Mouse (Mus musculus) thymus, postnatal 25 days (tissue): ENCODE data around the gene Krtap19-3.

Experiments used
- DNase-seq: peaks from one replicate; pipeline ENCODE4 v3.0.0; 2022

The Krtap19-3 gene

GRCm38 (mm10) chr16:88877938-88878337 lies at the start of gene Krtap19-3:
TSS of gene Krtap19-3 (minus strand) at chr16:88878038.
- DNase-seq: no peak

GRCm38 (mm10) chr16:88896357-88896756 lies 18.5 kb upstream of the Krtap19-3 start, which contains the start of gene Krtap19-5:
TSS of gene Krtap19-5 (minus strand) at chr16:88896457.
- DNase-seq: no peak

GRCm38 (mm10) chr16:88886870-88887269 lies 9.0 kb upstream of the Krtap19-3 start:
- no peak for DNase-seq

GRCm38 (mm10) chr16:88884989-88885388 lies 7.2 kb upstream of the Krtap19-3 start, which contains the start of gene Krtap19-4:
TSS of gene Krtap19-4 (minus strand) at chr16:88885089.
- DNase-seq: no peak

GRCm38 (mm10) chr16:88874169-88874568 lies 3.7 kb downstream of the Krtap19-3 start, which contains the start of gene Krtap19-2:
TSS of gene Krtap19-2 (minus strand) at chr16:88874269.
- DNase-seq: no peak

- no peak for DNase-seq
Measured at GRCm38 (mm10) chr16:88869311-88869710, 8.5 kb downstream of the Krtap19-3 start, which contains the start of gene Krtap19-1. TSS of gene Krtap19-1 (minus strand) at chr16:88869411.

GRCm38 (mm10) chr16:88864887-88865407 lies 12.9 kb downstream of the Krtap19-3 start:
- DNase-seq: no peak

- DNase-seq: peak; percentile 3
Measured at GRCm38 (mm10) chr16:88851450-88851849, 26.4 kb downstream of the Krtap19-3 start.

- DNase-seq: no peak
Measured at GRCm38 (mm10) chr16:88848558-88848957, 29.3 kb downstream of the Krtap19-3 start.

GRCm38 (mm10) chr16:88847363-88847762 lies 30.5 kb downstream of the Krtap19-3 start:
- no peak for DNase-seq
